Mouse (Mus musculus): ENCODE results near the gene Pde2a. TPM values are rescaled to one million over a fixed set of nuclear protein-coding genes. Genes with fewer than 3 reads are reported as not detected.
A peak's percentile ranks its signal among the peaks of the same experiment; 100 is the strongest.

The Pde2a gene
- polyA plus RNA-seq, 1 experiment from 2014 or later, result 18.6 TPM

DNA sequence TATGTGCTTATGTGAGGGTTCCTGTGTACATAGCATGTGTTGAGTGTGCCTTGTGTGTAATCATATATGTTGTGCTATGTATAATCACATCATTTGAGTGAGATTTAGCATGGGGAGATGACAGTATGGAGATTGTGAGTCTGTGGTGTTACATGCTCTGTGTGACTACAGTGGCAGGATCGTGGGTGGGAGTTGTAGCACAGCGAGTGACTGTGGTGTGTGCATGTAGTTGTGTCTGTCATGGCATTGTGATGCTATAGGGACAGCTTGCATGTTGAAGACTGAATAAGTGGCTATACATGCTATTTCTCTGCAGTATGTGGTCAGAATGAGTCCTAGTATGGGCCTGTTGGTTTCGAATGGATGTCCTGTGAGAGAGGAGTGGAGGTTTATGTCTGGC lies 31.2 kb downstream of the Pde2a start:
- DNase-seq (ENCODE audit: low spot score), result no peak
- H3K27ac ChIP-seq (ENCODE audit: low read depth, low read length), result no peak overlapping the region
- no peak overlapping the region for H3K4me3 ChIP-seq (ENCODE audit: low read depth, low read length)
- 86% methylated on average over 3 of the region's 3 CpGs for WGBS
- H3K4me1 ChIP-seq (replicated peaks; ENCODE audit: control insufficient read depth, insufficient read depth, low read length), result no peaks in the 10 kb centered on the region; the same call in none of the 2 replicates
- H3K9ac ChIP-seq (ENCODE audit: low read length), result no peak overlapping the region
- H3K4me2 ChIP-seq (ENCODE audit: low read depth, low read length, severe bottlenecking), result 0 out of 2 replicates have a peak overlapping the region, but pooled peaks have one; percentile 11
- no peaks in the 10 kb centered on the region for H3K36me3 ChIP-seq (ENCODE audit: control insufficient read depth, insufficient read depth, low read length)
- H3K9me3 ChIP-seq (ENCODE audit: control insufficient read depth, low read length), result no peaks in the 10 kb centered on the region
- ATAC-seq (replicated peaks; ENCODE audit: low FRiP score), result no peak
- H3K27me3 ChIP-seq (ENCODE audit: control insufficient read depth, insufficient read depth, low read length), result peaks cover 10% of the 10 kb centered on the region

DNA sequence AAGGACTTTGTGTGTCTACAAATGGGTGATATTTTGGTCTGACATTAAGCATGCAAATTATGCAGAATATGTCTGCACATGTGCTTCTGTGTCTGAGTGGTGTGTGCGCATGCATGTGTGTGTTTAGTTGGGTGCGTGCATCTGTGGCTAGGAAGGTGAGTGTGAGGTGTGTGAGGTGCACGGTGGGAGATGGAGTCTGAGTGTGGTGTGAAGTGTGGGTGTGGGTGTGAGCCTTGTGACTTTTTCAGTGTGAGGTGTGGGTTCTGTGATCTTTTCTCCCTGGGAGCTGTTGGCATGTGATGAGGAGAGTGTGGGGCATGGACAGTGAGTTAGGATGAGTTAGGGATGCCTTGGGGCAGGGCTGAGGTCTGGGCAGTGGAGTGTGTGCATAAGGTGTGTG lies 31.8 kb downstream of the Pde2a start:
- no peak overlapping the region for H3K9ac ChIP-seq (ENCODE audit: low read length)
- WGBS, result 96% methylated on average over 3 of the region's 3 CpGs
- H3K4me3 ChIP-seq (ENCODE audit: low read depth, low read length), result no peak overlapping the region
- H3K27ac ChIP-seq (ENCODE audit: low read depth, low read length), result no peak overlapping the region
- H3K9me3 ChIP-seq (ENCODE audit: control insufficient read depth, low read length), result no peaks in the 10 kb centered on the region
- DNase-seq (ENCODE audit: low spot score), result no peak
- no peaks in the 10 kb centered on the region; the same call in none of the 2 replicates for H3K4me1 ChIP-seq (replicated peaks; ENCODE audit: control insufficient read depth, insufficient read depth, low read length)
- no peaks in the 10 kb centered on the region for H3K36me3 ChIP-seq (ENCODE audit: control insufficient read depth, insufficient read depth, low read length)
- peaks cover 10% of the 10 kb centered on the region for H3K27me3 ChIP-seq (ENCODE audit: control insufficient read depth, insufficient read depth, low read length)
- ATAC-seq (replicated peaks; ENCODE audit: low FRiP score), result no peak
- H3K4me2 ChIP-seq (ENCODE audit: low read depth, low read length, severe bottlenecking), result no peak overlapping the region

DNA sequence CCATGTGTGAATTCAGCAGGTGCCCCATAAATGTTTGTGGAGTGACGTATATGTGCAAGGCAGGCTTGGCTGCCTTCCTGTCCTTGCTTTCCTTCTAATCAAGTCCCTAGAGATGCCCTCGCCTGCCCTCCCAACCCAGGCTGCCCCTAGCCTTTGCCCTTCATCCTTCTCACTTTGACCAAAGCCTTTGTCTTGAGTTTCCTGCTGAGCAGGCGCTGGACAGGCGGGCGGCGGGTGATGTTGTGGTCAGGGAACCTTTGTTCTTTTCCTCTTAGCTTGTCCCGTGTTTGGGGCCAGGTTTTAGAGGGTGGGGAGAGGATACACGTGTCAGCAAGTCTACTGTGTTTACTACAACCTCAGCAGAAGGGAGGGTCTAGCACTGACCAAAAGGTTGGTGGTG lies 32.2 kb downstream of the Pde2a start:
- H3K36me3 ChIP-seq (ENCODE audit: control insufficient read depth, insufficient read depth, low read length), result no peaks in the 10 kb centered on the region
- no peak overlapping the region for H3K4me3 ChIP-seq (ENCODE audit: low read depth, low read length)
- no peaks in the 10 kb centered on the region; the same call in none of the 2 replicates for H3K4me1 ChIP-seq (replicated peaks; ENCODE audit: control insufficient read depth, insufficient read depth, low read length)
- no peak overlapping the region for H3K27ac ChIP-seq (ENCODE audit: low read depth, low read length)
- no peak for DNase-seq (ENCODE audit: low spot score)
- H3K4me2 ChIP-seq (ENCODE audit: low read depth, low read length, severe bottlenecking), result no peak overlapping the region
- ATAC-seq (replicated peaks; ENCODE audit: low FRiP score), result no peak
- 19% methylated on average over 8 of the region's 8 CpGs for WGBS
- peaks cover 10% of the 10 kb centered on the region for H3K27me3 ChIP-seq (ENCODE audit: control insufficient read depth, insufficient read depth, low read length)
- H3K9me3 ChIP-seq (ENCODE audit: control insufficient read depth, low read length), result no peaks in the 10 kb centered on the region
- H3K9ac ChIP-seq (ENCODE audit: low read length), result no peak overlapping the region

DNA sequence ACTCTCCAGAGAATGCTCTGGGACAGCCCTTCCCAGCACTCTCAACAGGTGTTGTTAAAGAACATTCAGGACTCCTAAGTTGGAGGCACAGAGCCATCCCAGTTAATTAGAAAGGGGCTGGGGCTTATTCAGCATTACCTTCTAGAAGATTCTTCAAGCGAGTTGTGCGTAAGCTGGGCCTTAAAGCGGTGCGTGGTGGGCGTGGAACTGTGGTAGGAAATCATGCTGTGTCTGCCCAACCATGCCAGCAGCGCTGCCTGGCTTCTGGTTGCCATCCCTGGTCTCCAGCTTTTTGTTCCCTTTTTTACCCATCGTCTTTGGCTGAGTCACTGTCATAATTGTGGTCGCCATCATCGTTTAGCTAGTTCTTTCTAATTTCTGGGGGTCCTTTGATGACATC lies 33.0 kb downstream of the Pde2a start:
- Histone ChIP-seq H3K36me3 (ENCODE audit: control insufficient read depth, insufficient read depth, low read length) (no peaks in the 10 kb centered on the region), H3K4me2 (ENCODE audit: low read depth, low read length, severe bottlenecking) (no peak overlapping the region), H3K4me1 (replicated peaks; ENCODE audit: control insufficient read depth, insufficient read depth, low read length) (no peaks in the 10 kb centered on the region; the same call in none of the 2 replicates), H3K27ac (ENCODE audit: low read depth, low read length) (no peak overlapping the region), H3K9me3 (ENCODE audit: control insufficient read depth, low read length) (no peaks in the 10 kb centered on the region), H3K9ac (ENCODE audit: low read length) (no peak overlapping the region), H3K4me3 (ENCODE audit: low read depth, low read length) (no peak overlapping the region), H3K27me3 (ENCODE audit: control insufficient read depth, insufficient read depth, low read length) (peaks cover 10% of the 10 kb centered on the region)
- ATAC-seq (replicated peaks; ENCODE audit: low FRiP score), result no peak
- no peak for DNase-seq (ENCODE audit: low spot score)
- 90% methylated on average over 9 of the region's 9 CpGs for WGBS

DNA sequence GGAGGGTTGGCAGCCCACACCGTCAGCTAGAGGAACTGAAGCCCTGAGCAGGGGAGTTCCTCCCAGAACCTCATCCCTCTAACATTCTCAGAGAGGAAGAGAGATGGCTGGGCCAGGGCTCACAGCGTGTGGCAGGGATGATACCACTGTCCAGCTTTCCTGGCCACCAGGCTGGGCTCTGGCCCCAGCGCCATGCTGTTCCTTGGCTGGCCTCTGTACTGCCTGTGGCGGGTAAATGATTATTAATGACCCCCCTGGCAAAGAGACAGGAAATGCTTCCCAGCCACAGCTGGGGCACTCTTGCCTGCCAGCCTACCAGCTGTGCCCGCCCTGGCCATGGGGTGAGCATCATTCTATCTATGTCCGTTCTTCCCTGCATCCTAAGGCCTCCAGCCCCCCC lies 33.6 kb downstream of the Pde2a start:
- Histone ChIP-seq H3K4me3 (ENCODE audit: low read depth, low read length) (no peak overlapping the region), H3K4me1 (replicated peaks; ENCODE audit: control insufficient read depth, insufficient read depth, low read length) (no peaks in the 10 kb centered on the region; the same call in none of the 2 replicates), H3K9ac (ENCODE audit: low read length) (no peak overlapping the region), H3K36me3 (ENCODE audit: control insufficient read depth, insufficient read depth, low read length) (no peaks in the 10 kb centered on the region), H3K27ac (ENCODE audit: low read depth, low read length) (no peak overlapping the region), H3K9me3 (ENCODE audit: control insufficient read depth, low read length) (no peaks in the 10 kb centered on the region), H3K27me3 (ENCODE audit: control insufficient read depth, insufficient read depth, low read length) (peaks cover 10% of the 10 kb centered on the region), H3K4me2 (ENCODE audit: low read depth, low read length, severe bottlenecking) (no peak overlapping the region)
- ATAC-seq (replicated peaks; ENCODE audit: low FRiP score) (no peak), DNase-seq (ENCODE audit: low spot score) (no peak)
- WGBS, result 88% methylated on average over 6 of the region's 6 CpGs

DNA sequence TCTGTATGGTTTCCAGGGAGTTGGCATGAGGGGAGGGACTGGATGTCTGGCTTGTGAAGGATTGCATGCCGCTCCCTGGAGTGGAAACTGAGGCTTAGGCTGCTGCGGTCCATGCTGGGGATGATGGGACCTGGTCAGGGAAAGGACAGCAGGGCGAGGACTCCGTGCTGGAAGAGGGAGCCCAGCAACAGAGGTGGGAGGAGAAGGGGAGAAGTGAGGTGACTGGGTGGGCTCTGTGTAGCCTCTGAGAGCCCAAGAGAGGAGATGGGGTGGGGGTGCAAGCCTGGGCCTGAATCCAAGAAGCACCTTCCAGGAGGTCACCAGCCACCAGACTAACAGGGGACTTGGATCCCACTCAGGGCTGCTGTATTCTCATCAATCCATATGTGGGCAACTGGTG lies 34.8 kb downstream of the Pde2a start:
- WGBS, result 80% methylated on average over 4 of the region's 4 CpGs
- Histone ChIP-seq H3K36me3 (ENCODE audit: control insufficient read depth, insufficient read depth, low read length) (no peaks in the 10 kb centered on the region), H3K9me3 (ENCODE audit: control insufficient read depth, low read length) (no peaks in the 10 kb centered on the region), H3K27me3 (ENCODE audit: control insufficient read depth, insufficient read depth, low read length) (peaks cover 10% of the 10 kb centered on the region), H3K4me1 (replicated peaks; ENCODE audit: control insufficient read depth, insufficient read depth, low read length) (peaks cover 3% of the 10 kb centered on the region; the same call in 1 of the 2 replicates), H3K4me3 (ENCODE audit: low read depth, low read length) (no peak overlapping the region), H3K27ac (ENCODE audit: low read depth, low read length) (no peak overlapping the region), H3K4me2 (ENCODE audit: low read depth, low read length, severe bottlenecking) (no peak overlapping the region), H3K9ac (ENCODE audit: low read length) (no peak overlapping the region)
- DNase-seq (ENCODE audit: low spot score), result no peak
- ATAC-seq (replicated peaks; ENCODE audit: low FRiP score), result no peak

DNA sequence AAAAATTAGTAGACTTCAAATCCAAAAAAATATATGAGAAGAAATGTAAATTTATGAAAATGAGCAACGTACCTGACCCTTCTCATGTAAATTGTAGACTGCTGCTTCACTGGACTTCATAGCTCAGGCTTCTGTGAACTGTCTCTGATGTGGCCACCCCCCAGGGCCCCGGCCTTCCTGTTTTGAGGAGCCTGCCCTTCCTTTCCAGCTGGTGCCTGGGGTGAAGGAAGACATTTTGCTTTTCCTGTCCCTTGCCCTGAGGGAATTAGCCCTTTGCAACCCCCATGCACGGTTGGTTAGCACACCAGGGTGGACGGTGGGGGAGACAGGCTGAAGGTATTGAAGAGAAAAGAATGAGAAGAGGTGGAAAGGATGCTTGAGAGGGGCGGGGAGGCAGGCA lies 35.3 kb downstream of the Pde2a start:
- Histone ChIP-seq H3K27me3 (ENCODE audit: control insufficient read depth, insufficient read depth, low read length) (peaks cover 6% of the 10 kb centered on the region), H3K9me3 (ENCODE audit: control insufficient read depth, low read length) (no peaks in the 10 kb centered on the region), H3K4me1 (replicated peaks; ENCODE audit: control insufficient read depth, insufficient read depth, low read length) (peaks cover 3% of the 10 kb centered on the region; the same call in 1 of the 2 replicates), H3K27ac (ENCODE audit: low read depth, low read length) (no peak overlapping the region), H3K9ac (ENCODE audit: low read length) (no peak overlapping the region), H3K36me3 (ENCODE audit: control insufficient read depth, insufficient read depth, low read length) (no peaks in the 10 kb centered on the region), H3K4me2 (ENCODE audit: low read depth, low read length, severe bottlenecking) (no peak overlapping the region), H3K4me3 (ENCODE audit: low read depth, low read length) (no peak overlapping the region)
- WGBS, result 29% methylated on average over 5 of the region's 5 CpGs
- ATAC-seq (replicated peaks; ENCODE audit: low FRiP score), result no peak
- no peak for DNase-seq (ENCODE audit: low spot score)

DNA sequence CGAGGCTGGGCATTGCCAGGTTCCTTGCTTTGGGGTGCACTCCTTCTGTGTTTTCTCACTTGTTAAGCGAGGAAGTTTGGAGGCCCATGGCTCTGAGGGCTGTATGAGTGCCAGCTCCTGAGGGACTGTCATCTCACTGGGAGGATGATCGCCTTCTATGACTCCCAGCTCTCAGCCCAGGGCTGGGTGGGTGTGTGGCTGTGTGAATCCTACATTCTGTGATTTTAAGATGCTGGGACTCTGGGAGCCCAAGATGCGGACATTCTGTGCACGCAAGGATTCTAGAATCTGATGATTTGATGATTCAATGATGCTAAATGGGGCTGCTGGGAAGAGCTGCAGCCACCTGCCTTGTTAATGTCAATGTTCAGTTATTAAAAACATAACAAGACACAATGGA lies 35.8 kb downstream of the Pde2a start:
- H3K4me1 ChIP-seq (replicated peaks; ENCODE audit: control insufficient read depth, insufficient read depth, low read length), result peaks cover 3% of the 10 kb centered on the region; the same call in 1 of the 2 replicates
- no peak overlapping the region for H3K4me2 ChIP-seq (ENCODE audit: low read depth, low read length, severe bottlenecking)
- 78% methylated on average over 5 of the region's 5 CpGs for WGBS
- H3K9ac ChIP-seq (ENCODE audit: low read length), result no peak overlapping the region
- DNase-seq (ENCODE audit: low spot score) (no peak), ATAC-seq (replicated peaks; ENCODE audit: low FRiP score) (no peak)
- H3K9me3 ChIP-seq (ENCODE audit: control insufficient read depth, low read length), result no peaks in the 10 kb centered on the region
- peaks cover 3% of the 10 kb centered on the region for H3K27me3 ChIP-seq (ENCODE audit: control insufficient read depth, insufficient read depth, low read length)
- H3K4me3 ChIP-seq (ENCODE audit: low read depth, low read length), result no peak overlapping the region
- H3K27ac ChIP-seq (ENCODE audit: low read depth, low read length), result no peak overlapping the region
- no peaks in the 10 kb centered on the region for H3K36me3 ChIP-seq (ENCODE audit: control insufficient read depth, insufficient read depth, low read length)

DNA sequence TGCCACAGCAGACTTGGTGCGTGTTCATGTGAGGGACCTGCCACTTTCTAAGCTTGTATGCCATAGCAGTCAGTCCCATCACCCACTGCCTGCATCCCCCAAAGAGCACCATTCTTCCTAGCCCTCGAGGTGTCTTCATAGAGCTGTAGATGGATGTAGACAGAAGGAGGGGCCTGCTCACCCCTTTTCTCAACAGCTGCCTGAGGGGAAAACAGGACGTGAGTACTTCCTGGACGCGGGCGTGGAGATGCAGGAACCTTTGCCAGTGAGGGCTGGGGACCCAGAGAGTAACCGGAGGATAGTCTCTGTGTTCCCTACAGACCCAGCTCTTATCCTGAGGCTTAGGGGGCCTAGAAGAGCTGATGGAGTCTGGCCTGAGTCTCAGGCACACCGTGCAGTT lies 36.3 kb downstream of the Pde2a start:
- Histone ChIP-seq H3K9me3 (ENCODE audit: control insufficient read depth, low read length) (no peaks in the 10 kb centered on the region), H3K9ac (ENCODE audit: low read length) (no peak overlapping the region), H3K4me2 (ENCODE audit: low read depth, low read length, severe bottlenecking) (no peak overlapping the region), H3K4me3 (ENCODE audit: low read depth, low read length) (no peak overlapping the region), H3K4me1 (replicated peaks; ENCODE audit: control insufficient read depth, insufficient read depth, low read length) (peaks cover 3% of the 10 kb centered on the region; the same call in 1 of the 2 replicates), H3K27me3 (ENCODE audit: control insufficient read depth, insufficient read depth, low read length) (0 out of 2 replicates have a peak, but pooled peaks cover 2% of the 10 kb centered on the region), H3K27ac (ENCODE audit: low read depth, low read length) (no peak overlapping the region), H3K36me3 (ENCODE audit: control insufficient read depth, insufficient read depth, low read length) (no peaks in the 10 kb centered on the region)
- WGBS, result 71% methylated on average over 8 of the region's 8 CpGs
- ATAC-seq (replicated peaks; ENCODE audit: low FRiP score) (no peak), DNase-seq (ENCODE audit: low spot score) (no peak)
